Mouse (Mus musculus) liver, embryonic 11.5 days (tissue): ENCODE results near the gene Kmt2b. TPM values are rescaled to one million over a fixed set of nuclear protein-coding genes. Genes with fewer than 3 reads are reported as not detected.

Source experiments
- ATAC-seq: fragments of 200-750 bp; cut with Nextera tagmentation; replicated peaks from 2 replicates; pipeline ENCODE4 v1.8.0; 2017; ENCODE audit warnings: moderate number of reproducible peaks, mild to moderate bottlenecking, moderate TSS enrichment, moderate library complexity; ENCODE audit not compliant: low FRiP score
- DNase-seq: peaks from one replicate; pipeline ENCODE4 v3.0.0-alpha.2; 2017; ENCODE audit warnings: low spot score
- H3K27ac ChIP-seq: fragments of 300-500 bp; sonication (generic); 2 replicates; pipeline ENCODE4 v1.5.1; 2014; ENCODE audit warnings: mild to moderate bottlenecking, low read depth, low read length, control low read depth
- H3K27me3 ChIP-seq: fragments of 300-500 bp; sonication (generic); replicated peaks from 2 replicates; pipeline ENCODE4 v1.6.1; 2014; ENCODE audit warnings: low read length, mixed read lengths; ENCODE audit not compliant: control insufficient read depth, insufficient read depth
- H3K36me3 ChIP-seq: fragments of 300-500 bp; sonication (generic); 2 replicates; pipeline ENCODE4 v1.6.1; 2014; ENCODE audit warnings: mild to moderate bottlenecking, low read length, moderate library complexity, mixed read lengths; ENCODE audit not compliant: control insufficient read depth, insufficient read depth
- H3K4me1 ChIP-seq: fragments of 300-500 bp; sonication (generic); replicated peaks from 2 replicates; pipeline ENCODE4 v1.6.1; 2014; ENCODE audit warnings: low read length, mixed read lengths; ENCODE audit not compliant: control insufficient read depth, insufficient read depth
- H3K4me2 ChIP-seq: fragments of 300-500 bp; sonication (generic); 2 replicates; pipeline ENCODE4 v1.6.1; 2014; ENCODE audit warnings: mild to moderate bottlenecking, control low read depth, moderate library complexity
- H3K4me3 ChIP-seq: fragments of 300-500 bp; sonication (generic); 2 replicates; pipeline ENCODE4 v1.5.1; 2014; ENCODE audit warnings: low read depth, low read length, control low read depth
- H3K9ac ChIP-seq: fragments of 300-500 bp; sonication (generic); 2 replicates; pipeline ENCODE4 v1.6.1; 2014; ENCODE audit warnings: low read depth, low read length, control low read depth
- H3K9me3 ChIP-seq: fragments of 300-500 bp; sonication (generic); 2 replicates; pipeline ENCODE4 v1.6.1; 2016; ENCODE audit warnings: low read length, inconsistent platforms, mixed read lengths; ENCODE audit not compliant: control insufficient read depth
- WGBS: fragments of 180-500 bp; shearing (Covaris S2); extraction: QIAGEN DNeasy Blood & Tissue Kit; methylation state at CpG from one replicate; pipeline ENCODE4 v1.1.7; 2014; 5-methylcytosine and 5-hydroxymethylcytosine counted together
- polyA plus RNA-seq: library from polyadenylated mRNA; unstranded; fragments of >200 nt; fragmentation: Nextera tagmentation; extraction: Ambion mirVana; gene quantifications from 2 replicates; pipeline ENCODE4 v1.2.1, GENCODE M21; 2014

Kmt2b gene
- polyA plus RNA-seq, result 7.4 and 11.4 TPM in 2 replicates

GRCm38 (mm10) chr7:30588676-30589434, at the start of gene Kmt2b:
Gene Kmt2b (minus strand): TSS chr7:30588726.
- Histone ChIP-seq H3K9me3 (no peaks in the 10 kb centered on the region), H3K36me3 (peaks cover 21% of the 10 kb centered on the region), H3K9ac (peak within 1 kb of the TSS; percentile 99), H3K27me3 (no peaks in the 10 kb centered on the region), H3K4me2 (peak within 1 kb of the TSS; percentile 83), H3K4me3 (peak within 1 kb of the TSS; percentile 96), H3K27ac (peak within 1 kb of the TSS; percentile 91), H3K4me1 (peaks cover 11% of the 10 kb centered on the region)
- peak; percentile 98 for DNase-seq
- ATAC-seq, result peak; percentile 93
- WGBS, result under 1% methylated on average over 48 of the region's 68 CpGs

GRCm38 (mm10) chr7:30636395-30636794, 47.9 kb upstream of the Kmt2b start:
- Histone ChIP-seq H3K9me3 (no peaks in the 10 kb centered on the region), H3K4me3 (no peak overlapping the region), H3K36me3 (peaks cover 7% of the 10 kb centered on the region; the same call in 1 of the 2 replicates), H3K27me3 (peaks cover 42% of the 10 kb centered on the region), H3K4me2 (peak overlapping the region; percentile 68), H3K9ac (0 out of 2 replicates have a peak overlapping the region, but pooled peaks have one; percentile 5), H3K4me1 (peaks cover 21% of the 10 kb centered on the region; the same call in 1 of the 2 replicates), H3K27ac (no peak overlapping the region)
- ATAC-seq (no peak; the same call in 1 of the 2 replicates), DNase-seq (no peak)
- 19% methylated on average over 11 of the region's 11 CpGs for WGBS

- ATAC-seq (no peak), DNase-seq (no peak)
- Histone ChIP-seq H3K4me1 (peaks cover 21% of the 10 kb centered on the region; the same call in 1 of the 2 replicates), H3K9me3 (no peaks in the 10 kb centered on the region), H3K9ac (0 out of 2 replicates have a peak within 1 kb of the TSS, but pooled peaks have one; percentile 5), H3K36me3 (peaks cover 3% of the 10 kb centered on the region; the same call in 1 of the 2 replicates), H3K4me2 (peak within 1 kb of the TSS; percentile 68), H3K4me3 (peak within 1 kb of the TSS; percentile 38), H3K27me3 (peaks cover 42% of the 10 kb centered on the region), H3K27ac (no peak within 1 kb of the TSS)
- 5% methylated on average over 5 of the region's 5 CpGs for WGBS
Measured at GRCm38 (mm10) chr7:30635752-30636151, 47.2 kb upstream of the Kmt2b start, which contains the start of gene Etv2. Gene Etv2 (minus strand): TSS chr7:30635852.

GRCm38 (mm10) chr7:30634621-30635020, 46.1 kb upstream of the Kmt2b start:
- DNase-seq (peak; percentile 80), ATAC-seq (peak; percentile 72)
- no peaks in the 10 kb centered on the region for H3K9me3 ChIP-seq
- no peaks in the 10 kb centered on the region for H3K36me3 ChIP-seq
- peak overlapping the region; percentile 38 for H3K4me3 ChIP-seq
- H3K27me3 ChIP-seq, result peaks cover 42% of the 10 kb centered on the region
- no peak overlapping the region for H3K27ac ChIP-seq
- no peak overlapping the region for H3K9ac ChIP-seq
- peak overlapping the region; percentile 68 for H3K4me2 ChIP-seq
- whole genome bisulfite sequencing, result 2% methylated on average over 20 of the region's 20 CpGs
- H3K4me1 ChIP-seq, result peaks cover 21% of the 10 kb centered on the region; the same call in 1 of the 2 replicates

- H3K4me2 ChIP-seq, result peak overlapping the region; percentile 68
- DNase-seq, result no peak
- no peak overlapping the region for H3K4me3 ChIP-seq
Measured at GRCm38 (mm10) chr7:30633762-30634412, 45.4 kb upstream of the Kmt2b start.

GRCm38 (mm10) chr7:30629013-30629412, 40.5 kb upstream of the Kmt2b start:
- H3K27ac ChIP-seq, result no peak overlapping the region
- no peak overlapping the region for H3K9ac ChIP-seq
- no peaks in the 10 kb centered on the region for H3K9me3 ChIP-seq
- H3K4me1 ChIP-seq, result peaks cover 7% of the 10 kb centered on the region
- no peak for ATAC-seq
- DNase-seq, result no peak
- peaks cover 6% of the 10 kb centered on the region; the same call in 1 of the 2 replicates for H3K36me3 ChIP-seq
- H3K4me2 ChIP-seq, result no peak overlapping the region
- no peak overlapping the region for H3K4me3 ChIP-seq
- peaks cover 17% of the 10 kb centered on the region for H3K27me3 ChIP-seq

More at GRCm38 (mm10) chr7:30633762-30634412, 45.4 kb upstream of the Kmt2b start:
- Histone ChIP-seq H3K4me1 (peaks cover 17% of the 10 kb centered on the region; the same call in 1 of the 2 replicates), H3K27me3 (peaks cover 42% of the 10 kb centered on the region), H3K9me3 (no peaks in the 10 kb centered on the region), H3K36me3 (no peaks in the 10 kb centered on the region), H3K9ac (no peak overlapping the region; the same call in 1 of the 2 replicates), H3K27ac (no peak overlapping the region)
- ATAC-seq, result no peak
- WGBS, result 18% methylated on average over 27 of the region's 27 CpGs

GRCm38 (mm10) chr7:30626647-30627046, 38.1 kb upstream of the Kmt2b start:
- Histone ChIP-seq H3K4me2 (peak overlapping the region; percentile 93; the same call in 1 of the 2 replicates), H3K27ac (no peak overlapping the region), H3K4me1 (peaks cover 7% of the 10 kb centered on the region), H3K9me3 (no peaks in the 10 kb centered on the region), H3K27me3 (no peaks in the 10 kb centered on the region), H3K4me3 (no peak overlapping the region), H3K9ac (no peak overlapping the region), H3K36me3 (peaks cover 25% of the 10 kb centered on the region)
- WGBS, result 80% methylated on average over 5 of the region's 5 CpGs
- ATAC-seq (no peak), DNase-seq (no peak)

- 0 out of 2 replicates have a peak within 1 kb of the TSS, but pooled peaks have one; percentile 10 for H3K27ac ChIP-seq
- DNase-seq, result peak; percentile 86
- ATAC-seq, result peak; percentile 93
- H3K27me3 ChIP-seq, result no peaks in the 10 kb centered on the region
- H3K36me3 ChIP-seq, result peaks cover 30% of the 10 kb centered on the region
- WGBS, result 1% methylated on average over 44 of the region's 44 CpGs
- peak within 1 kb of the TSS; percentile 93 for H3K4me2 ChIP-seq
- no peaks in the 10 kb centered on the region for H3K9me3 ChIP-seq
- H3K4me3 ChIP-seq, result peak within 1 kb of the TSS; percentile 79
- H3K9ac ChIP-seq, result peak within 1 kb of the TSS; percentile 81
- peaks cover 7% of the 10 kb centered on the region for H3K4me1 ChIP-seq
Measured at GRCm38 (mm10) chr7:30625530-30626384, 37.2 kb upstream of the Kmt2b start, which contains the start of gene Cox6b1. Gene Cox6b1 (minus strand): TSS chr7:30626151.
